Mouse (Mus musculus): ENCODE results near the gene B020031M17Rik.
"Not testable (repeated sequence)": the region's sequence is repeated elsewhere in the genome, so short reads cannot be mapped to it uniquely, and the experiment has no call there.

The B020031M17Rik gene

DNA sequence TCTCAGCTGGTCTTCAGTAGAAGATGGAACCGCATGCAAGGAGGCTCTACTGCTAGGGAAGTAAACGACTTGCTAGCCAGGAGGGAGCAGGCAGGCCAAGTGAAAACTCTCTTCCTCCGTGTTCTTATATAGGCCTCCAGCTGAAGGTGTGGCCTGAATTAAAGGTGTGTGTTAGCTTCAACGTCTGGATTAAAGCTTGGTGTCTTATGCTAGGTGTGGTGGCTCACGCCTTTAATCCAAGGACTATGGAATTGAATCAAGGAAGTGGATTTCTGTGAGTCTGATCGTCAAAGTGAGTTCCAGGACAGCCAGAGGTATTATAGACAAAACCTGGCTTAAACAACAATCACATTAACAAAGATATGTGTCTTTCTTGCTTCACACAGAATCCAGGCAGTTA lies at the start of gene B020031M17Rik:
Gene B020031M17Rik (minus strand): TSS at position 101 of the 400 bp plus-strand sequence.
- TF ChIP-seq GATA4 (IDR thresholded peaks at IDR 0.05; ENCODE audit: insufficient replicate concordance, low read length), result not testable (repeated sequence)

DNA sequence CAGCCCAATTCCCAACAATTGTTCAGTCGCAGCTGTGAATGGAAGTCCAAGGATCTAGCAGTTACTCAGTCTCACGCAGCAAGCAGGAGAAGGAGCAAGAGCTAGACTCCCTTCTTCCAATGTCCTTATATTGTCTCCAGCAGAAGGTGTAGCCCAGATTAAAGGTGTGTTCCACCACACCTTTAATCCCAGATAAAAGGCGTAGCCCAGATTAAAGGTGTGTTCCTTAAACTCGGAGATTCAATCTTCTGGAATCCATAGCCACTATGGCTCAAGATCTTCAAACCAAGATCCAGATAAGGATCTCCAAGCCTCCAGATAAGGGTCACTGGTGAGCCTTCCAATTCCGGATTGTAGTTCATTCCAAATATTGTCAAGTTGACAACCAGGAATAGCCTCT lies 21.4 kb downstream of the B020031M17Rik start, which contains the start of gene Gm21761:
Gene Gm21761 (minus strand): TSS at position 101 of the 400 bp plus-strand sequence.
- not testable (repeated sequence) for TF ChIP-seq GATA4 (IDR thresholded peaks at IDR 0.05; ENCODE audit: insufficient replicate concordance, low read length)
